Mouse (Mus musculus): ENCODE measurements around the gene Glyr1. TPM values are rescaled to one million over a fixed set of nuclear protein-coding genes. Genes with fewer than 3 reads are reported as not detected.
A peak's percentile ranks its signal among the peaks of the same experiment; 100 is the strongest.

Glyr1 gene
- 41.6 and 46.0 TPM in 2 replicates for polyA plus RNA-seq (2015; fragmentation: Nextera tagmentation; extraction: Ambion mirVana)

- Histone ChIP-seq H3K4me3 (replicated peaks) (peak within 1 kb of the TSS; percentile 93), H3K36me3 (replicated peaks) (peaks cover 42% of the 10 kb centered on the region), H3K9ac (peak within 1 kb of the TSS; percentile 96), H3K4me2 (peak within 1 kb of the TSS; percentile 84), H3K27ac (replicated peaks) (peak within 1 kb of the TSS; percentile 98), H3K9me3 (replicated peaks) (no peaks in the 10 kb centered on the region), H3K4me1 (replicated peaks) (peaks cover 32% of the 10 kb centered on the region), H3K27me3 (no peaks in the 10 kb centered on the region)
- peak; percentile 96 for ATAC-seq (ENCODE audit: insufficient read depth)
- whole genome bisulfite sequencing (ENCODE audit: insufficient replicate concordance): under 1% methylated on average over 56 of the region's 56 CpGs
Observed at GRCm38 (mm10) chr16:5049774-5050234, at the start of gene Glyr1, which contains the start of gene Ubn1. Glyr1 (minus strand) TSS chr16:5049863. Ubn1 (plus strand) TSS chr16:5050057.

GRCm38 (mm10) chr16:5096504-5096903 is 46.8 kb upstream of the Glyr1 start:
- Histone ChIP-seq H3K9me3 (replicated peaks) (no peaks in the 10 kb centered on the region), H3K4me3 (replicated peaks) (no peak overlapping the region), H3K27ac (replicated peaks) (no peak overlapping the region), H3K36me3 (replicated peaks) (no peaks in the 10 kb centered on the region), H3K4me1 (replicated peaks) (no peaks in the 10 kb centered on the region), H3K27me3 (no peaks in the 10 kb centered on the region), H3K4me2 (no peak overlapping the region), H3K9ac (no peak overlapping the region)
- WGBS (ENCODE audit: insufficient replicate concordance): 73% methylated on average over 8 of the region's 8 CpGs
- no peak for ATAC-seq (ENCODE audit: insufficient read depth)

- no peaks in the 10 kb centered on the region for H3K4me1 ChIP-seq (replicated peaks)
Observed at GRCm38 (mm10) chr16:5093285-5093684, 43.6 kb upstream of the Glyr1 start.

GRCm38 (mm10) chr16:5089021-5089420 is 39.4 kb upstream of the Glyr1 start:
- Histone ChIP-seq H3K36me3 (replicated peaks) (peaks cover 41% of the 10 kb centered on the region), H3K9ac (no peak overlapping the region), H3K27me3 (no peaks in the 10 kb centered on the region), H3K9me3 (replicated peaks) (no peaks in the 10 kb centered on the region), H3K4me3 (replicated peaks) (no peak overlapping the region), H3K4me1 (replicated peaks) (no peaks in the 10 kb centered on the region), H3K27ac (replicated peaks) (no peak overlapping the region), H3K4me2 (no peak overlapping the region)
- 60% methylated on average over 10 of the region's 10 CpGs for WGBS (ENCODE audit: insufficient replicate concordance)
- no peak for ATAC-seq (ENCODE audit: insufficient read depth)

More at GRCm38 (mm10) chr16:5093285-5093684, 43.6 kb upstream of the Glyr1 start:
- Histone ChIP-seq H3K9ac (no peak overlapping the region), H3K27me3 (no peaks in the 10 kb centered on the region), H3K4me3 (replicated peaks) (no peak overlapping the region), H3K27ac (replicated peaks) (no peak overlapping the region), H3K36me3 (replicated peaks) (no peaks in the 10 kb centered on the region), H3K4me2 (no peak overlapping the region), H3K9me3 (replicated peaks) (no peaks in the 10 kb centered on the region)
- ATAC-seq (ENCODE audit: insufficient read depth): no peak
- WGBS (ENCODE audit: insufficient replicate concordance): 65% methylated on average over 5 of the region's 5 CpGs

- H3K36me3 ChIP-seq (replicated peaks): peaks cover 68% of the 10 kb centered on the region
- no peaks in the 10 kb centered on the region for H3K27me3 ChIP-seq
- H3K27ac ChIP-seq (replicated peaks): no peak overlapping the region
- no peak overlapping the region for H3K9ac ChIP-seq
- ATAC-seq (ENCODE audit: insufficient read depth): no peak
- no peaks in the 10 kb centered on the region for H3K9me3 ChIP-seq (replicated peaks)
- no peaks in the 10 kb centered on the region for H3K4me1 ChIP-seq (replicated peaks)
- WGBS (ENCODE audit: insufficient replicate concordance): 90% methylated on average over 2 of the region's 2 CpGs
- H3K4me2 ChIP-seq: no peak overlapping the region
- no peak overlapping the region for H3K4me3 ChIP-seq (replicated peaks)
Observed at GRCm38 (mm10) chr16:5086179-5086578, 36.5 kb upstream of the Glyr1 start.

- Histone ChIP-seq H3K4me1 (replicated peaks) (no peaks in the 10 kb centered on the region), H3K27ac (replicated peaks) (no peak overlapping the region), H3K4me3 (replicated peaks) (no peak overlapping the region), H3K9me3 (replicated peaks) (no peaks in the 10 kb centered on the region), H3K36me3 (replicated peaks) (peaks cover 74% of the 10 kb centered on the region), H3K27me3 (no peaks in the 10 kb centered on the region), H3K4me2 (no peak overlapping the region), H3K9ac (no peak overlapping the region)
- no peak for ATAC-seq (ENCODE audit: insufficient read depth)
- 78% methylated on average over 4 of the region's 4 CpGs for WGBS (ENCODE audit: insufficient replicate concordance)
Observed at GRCm38 (mm10) chr16:5085196-5085595, 35.5 kb upstream of the Glyr1 start.

GRCm38 (mm10) chr16:5074341-5074740 is 24.7 kb upstream of the Glyr1 start:
- 80% methylated on average over 5 of the region's 5 CpGs for WGBS (ENCODE audit: insufficient replicate concordance)
- no peaks in the 10 kb centered on the region for H3K4me1 ChIP-seq (replicated peaks)
- peaks cover 96% of the 10 kb centered on the region for H3K36me3 ChIP-seq (replicated peaks)
- no peak overlapping the region for H3K27ac ChIP-seq (replicated peaks)
- H3K4me3 ChIP-seq (replicated peaks): no peak overlapping the region
- H3K9ac ChIP-seq: no peak overlapping the region
- H3K9me3 ChIP-seq (replicated peaks): no peaks in the 10 kb centered on the region
- ATAC-seq (ENCODE audit: insufficient read depth): no peak
- H3K4me2 ChIP-seq: no peak overlapping the region
- H3K27me3 ChIP-seq: no peaks in the 10 kb centered on the region

GRCm38 (mm10) chr16:5071974-5072373 is 22.3 kb upstream of the Glyr1 start:
- peaks cover 91% of the 10 kb centered on the region for H3K36me3 ChIP-seq (replicated peaks)

GRCm38 (mm10) chr16:5070321-5070720 is 20.7 kb upstream of the Glyr1 start:
- no peak for ATAC-seq (ENCODE audit: insufficient read depth)
- 82% methylated on average over 3 of the region's 3 CpGs for WGBS (ENCODE audit: insufficient replicate concordance)

More at GRCm38 (mm10) chr16:5071974-5072373, 22.3 kb upstream of the Glyr1 start:
- no peak overlapping the region for H3K4me2 ChIP-seq
- H3K4me3 ChIP-seq (replicated peaks): no peak overlapping the region
- no peak overlapping the region for H3K27ac ChIP-seq (replicated peaks)
- H3K9ac ChIP-seq: no peak overlapping the region
- H3K4me1 ChIP-seq (replicated peaks): no peaks in the 10 kb centered on the region
- 80% methylated on average over 7 of the region's 7 CpGs for WGBS (ENCODE audit: insufficient replicate concordance)
- H3K27me3 ChIP-seq: no peaks in the 10 kb centered on the region
- no peaks in the 10 kb centered on the region for H3K9me3 ChIP-seq (replicated peaks)
- ATAC-seq (ENCODE audit: insufficient read depth): no peak

GRCm38 (mm10) chr16:5063472-5063871 is 13.8 kb upstream of the Glyr1 start:
- peaks cover 74% of the 10 kb centered on the region for H3K36me3 ChIP-seq (replicated peaks)
- H3K9me3 ChIP-seq (replicated peaks): no peaks in the 10 kb centered on the region
- H3K4me3 ChIP-seq (replicated peaks): no peak overlapping the region
- H3K27me3 ChIP-seq: no peaks in the 10 kb centered on the region
- H3K9ac ChIP-seq: no peak overlapping the region
- H3K27ac ChIP-seq (replicated peaks): no peak overlapping the region
- no peak for ATAC-seq (ENCODE audit: insufficient read depth)
- WGBS (ENCODE audit: insufficient replicate concordance): 74% methylated on average over 4 of the region's 4 CpGs
- H3K4me2 ChIP-seq: no peak overlapping the region
- H3K4me1 ChIP-seq (replicated peaks): no peaks in the 10 kb centered on the region

More at GRCm38 (mm10) chr16:5070321-5070720, 20.7 kb upstream of the Glyr1 start:
- Histone ChIP-seq H3K9me3 (replicated peaks) (no peaks in the 10 kb centered on the region), H3K4me3 (replicated peaks) (no peak overlapping the region), H3K27me3 (no peaks in the 10 kb centered on the region), H3K36me3 (replicated peaks) (peaks cover 87% of the 10 kb centered on the region), H3K4me2 (no peak overlapping the region), H3K9ac (no peak overlapping the region), H3K4me1 (replicated peaks) (no peaks in the 10 kb centered on the region), H3K27ac (replicated peaks) (no peak overlapping the region)

- 84% methylated on average over 1 of the region's 1 CpGs for WGBS (ENCODE audit: insufficient replicate concordance)
- Histone ChIP-seq H3K27me3 (no peaks in the 10 kb centered on the region), H3K4me1 (replicated peaks) (no peaks in the 10 kb centered on the region; the same call in 1 of the 2 replicates), H3K4me2 (no peak overlapping the region), H3K9me3 (replicated peaks) (no peaks in the 10 kb centered on the region), H3K36me3 (replicated peaks) (peaks cover 72% of the 10 kb centered on the region), H3K9ac (no peak overlapping the region), H3K4me3 (replicated peaks) (no peak overlapping the region), H3K27ac (replicated peaks) (no peak overlapping the region)
- no peak for ATAC-seq (ENCODE audit: insufficient read depth)
Observed at GRCm38 (mm10) chr16:5058114-5058513, 8.5 kb upstream of the Glyr1 start.
